Mouse (Mus musculus) liver, adult 2 months (tissue): ENCODE data around the gene Gna11. TPM values are rescaled to one million over a fixed set of nuclear protein-coding genes. Genes with fewer than 3 reads are reported as not detected.
A peak's percentile ranks its signal among the peaks of the same experiment; 100 is the strongest.

Experiments used
- DNase-seq: peaks from one replicate; pipeline ENCODE4 v3.0.0-alpha.2; 2011; ENCODE audit warnings: low read depth, low spot score; ENCODE audit errors: extremely low read depth
- H3K27ac ChIP-seq: fragments of 200-500 bp; replicated peaks from 2 replicates; pipeline ENCODE4 v1.5.1; 2012; ENCODE audit warnings: low read depth, mild to moderate bottlenecking, control low read depth, inconsistent platforms, low read length; ENCODE audit not compliant: insufficient read depth
- H3K27me3 ChIP-seq: fragments of 200-500 bp; 2 replicates; pipeline ENCODE4 v1.6.1; 2012; ENCODE audit warnings: mild to moderate bottlenecking, moderate library complexity, low read length, inconsistent platforms; ENCODE audit not compliant: control insufficient read depth, insufficient read depth
- H3K36me3 ChIP-seq: fragments of 200-500 bp; 2 replicates; pipeline ENCODE4 v1.6.1; 2012; ENCODE audit warnings: low read length, inconsistent platforms; ENCODE audit not compliant: control insufficient read depth, insufficient read depth
- H3K4me1 ChIP-seq: fragments of 200-500 bp; 2 replicates; pipeline ENCODE4 v1.6.1; 2011; ENCODE audit warnings: low read length; ENCODE audit not compliant: control insufficient read depth, insufficient read depth
- H3K4me3 ChIP-seq: fragments of 200-500 bp; 2 replicates; pipeline ENCODE4 v1.5.1; 2011; ENCODE audit warnings: low read depth, mild to moderate bottlenecking, control low read depth, low read length, moderate library complexity; ENCODE audit not compliant: insufficient read depth
- H3K79me2 ChIP-seq: fragments of 200-500 bp; 2 replicates; pipeline ENCODE4 v1.6.1; 2012; ENCODE audit warnings: inconsistent platforms, mild to moderate bottlenecking, low read length, moderate library complexity; ENCODE audit not compliant: control insufficient read depth, insufficient read depth
- H3K9ac ChIP-seq: fragments of 200-500 bp; 2 replicates; pipeline ENCODE4 v1.6.1; 2012; ENCODE audit warnings: low read depth, mild to moderate bottlenecking, control low read depth, inconsistent platforms, low read length
- CTCF ChIP-seq: fragments of 200-500 bp; IDR thresholded peaks from 2 replicates; pipeline ENCODE4 v1.5.1; 2011; ENCODE audit warnings: low read depth, low read length, control low read depth
- POLR2A ChIP-seq: fragments of 200-500 bp; IDR thresholded peaks from 2 replicates; pipeline ENCODE4 v1.6.1; 2011; ENCODE audit warnings: low read length, control low read depth; ENCODE audit not compliant: insufficient read depth; ENCODE audit errors: extremely low read depth
- WGBS: fragments of 180-500 bp; shearing (Covaris S2); methylation state at CpG from one replicate; pipeline ENCODE4 v1.1.7; 2018; 5-methylcytosine and 5-hydroxymethylcytosine counted together
- polyA plus RNA-seq: library from polyadenylated mRNA; depleted of rRNA; stranded (reverse); fragments of >200 nt; gene quantifications from 2 replicates; pipeline ENCODE4 v1.2.3, GENCODE M21; 2012
- total RNA-seq: library from RNA; depleted of rRNA; stranded (reverse); fragments of >200 nt; gene quantifications from 2 replicates; pipeline ENCODE4 v1.2.3, GENCODE M21; 2014

Gna11 gene
- total and polyA plus RNA-seq, 2 experiments = 20.7 to 61.6 TPM

DNA sequence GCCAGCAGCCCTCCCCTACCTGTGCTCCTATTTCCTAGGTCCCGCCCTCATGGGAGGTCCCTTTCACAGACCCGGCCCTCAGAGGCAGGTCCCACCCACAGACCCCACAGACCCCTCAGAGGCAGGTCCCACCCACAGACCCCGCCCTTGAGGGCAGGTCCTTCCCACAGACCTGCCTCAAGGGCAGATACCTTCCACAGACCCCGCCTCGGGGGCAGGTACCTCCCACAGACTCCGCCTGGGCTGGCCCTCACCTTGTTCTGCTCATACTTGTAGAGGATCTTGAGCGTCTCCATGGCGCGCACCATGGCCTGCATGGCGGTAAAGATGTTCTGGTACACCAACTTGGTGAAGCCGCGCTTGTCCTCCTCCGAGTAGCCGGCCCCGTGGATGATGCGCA is 10.2 kb downstream of the Gna11 start:
- no peak overlapping the region for H3K4me3 ChIP-seq
- no peak overlapping the region for H3K9ac ChIP-seq
- no peaks in the 10 kb centered on the region for H3K27me3 ChIP-seq
- peaks cover 26% of the 10 kb centered on the region for H3K79me2 ChIP-seq
- TF ChIP-seq CTCF (no peak), POLR2A (no peak)
- no peak for DNase-seq
- H3K4me1 ChIP-seq = no peaks in the 10 kb centered on the region
- no peak overlapping the region for H3K27ac ChIP-seq
- 87% methylated on average over 16 of the region's 16 CpGs for WGBS
- H3K36me3 ChIP-seq = no peaks in the 10 kb centered on the region; the same call in 1 of the 2 replicates

DNA sequence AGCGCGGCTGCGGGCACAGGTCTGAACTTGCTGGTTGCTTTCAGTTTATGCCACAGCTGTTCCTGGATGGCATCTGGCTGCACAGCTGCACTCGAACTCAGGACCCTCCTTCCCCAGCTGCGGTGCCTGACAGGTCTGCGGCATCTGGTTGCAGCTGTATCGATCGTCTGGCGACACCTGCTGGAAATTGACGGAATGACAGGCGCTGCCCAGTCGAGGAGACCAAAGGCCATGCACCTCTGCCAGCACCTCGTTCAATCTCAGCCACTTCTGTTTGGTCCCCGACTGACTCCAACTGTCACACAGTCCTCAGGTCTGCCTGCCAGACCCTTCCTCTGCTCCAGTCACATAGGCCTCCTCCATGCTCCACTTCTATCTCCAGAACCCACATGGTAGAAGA is 18.2 kb downstream of the Gna11 start:
- Histone ChIP-seq H3K4me3 (no peak overlapping the region), H3K27ac (no peak overlapping the region), H3K27me3 (no peaks in the 10 kb centered on the region), H3K36me3 (no peaks in the 10 kb centered on the region; the same call in 1 of the 2 replicates), H3K4me1 (no peaks in the 10 kb centered on the region), H3K79me2 (no peaks in the 10 kb centered on the region), H3K9ac (no peak overlapping the region)
- 10% methylated on average over 14 of the region's 14 CpGs for WGBS
- TF ChIP-seq POLR2A (no peak), CTCF (peak; percentile 100)
- DNase-seq = peak; percentile 52

DNA sequence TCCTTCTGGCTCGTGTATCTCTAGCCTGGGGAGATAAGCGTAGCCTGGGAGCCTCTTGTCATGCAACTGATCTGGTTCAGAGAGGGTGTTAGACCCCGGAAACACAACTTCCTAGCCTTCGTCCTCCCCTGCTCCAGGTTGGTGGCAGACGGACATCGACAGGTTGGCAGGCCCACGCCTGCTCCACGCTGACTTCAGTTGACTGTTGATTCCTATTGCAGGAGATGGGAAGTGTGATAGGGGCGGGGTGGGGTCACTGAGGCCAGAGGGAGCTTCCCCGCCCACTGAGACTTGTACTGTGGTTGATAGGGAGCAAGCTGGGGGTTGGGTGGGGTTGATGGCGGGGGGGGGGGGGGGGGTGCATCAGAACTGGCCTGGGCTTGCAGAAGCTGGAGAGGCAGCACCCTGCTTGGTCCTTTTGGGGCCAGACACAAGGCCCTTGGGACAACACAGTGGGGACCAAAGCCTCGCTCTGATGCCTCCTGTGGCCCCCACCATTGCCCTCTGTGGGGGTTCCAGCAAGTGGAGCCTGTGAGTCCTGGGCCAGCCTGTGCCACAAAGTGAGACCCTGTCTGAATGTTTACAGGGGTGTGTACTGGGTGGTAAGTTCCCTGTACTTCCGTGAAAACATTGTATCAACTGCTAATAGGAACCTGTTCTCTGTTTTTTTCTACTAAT is 19.8 kb downstream of the Gna11 start:
- Histone ChIP-seq H3K27ac (no peak overlapping the region), H3K9ac (no peak overlapping the region), H3K36me3 (no peaks in the 10 kb centered on the region), H3K4me1 (no peaks in the 10 kb centered on the region), H3K4me3 (no peak overlapping the region), H3K79me2 (no peaks in the 10 kb centered on the region), H3K27me3 (no peaks in the 10 kb centered on the region)
- DNase-seq = no peak
- WGBS = 73% methylated on average over 12 of the region's 13 CpGs
- TF ChIP-seq POLR2A (no peak), CTCF (no peak)

- DNase-seq = peak; percentile 34
- no peaks in the 10 kb centered on the region for H3K4me1 ChIP-seq
- H3K27me3 ChIP-seq = no peaks in the 10 kb centered on the region
- peak within 1 kb of the TSS; percentile 41 for H3K9ac ChIP-seq
- H3K36me3 ChIP-seq = no peaks in the 10 kb centered on the region
- TF ChIP-seq CTCF = no peak
- no peak for TF ChIP-seq POLR2A
- peak within 1 kb of the TSS; percentile 22; the same call in 1 of the 2 replicates for H3K4me3 ChIP-seq
- H3K27ac ChIP-seq = peak within 1 kb of the TSS; percentile 49
- WGBS = 43% methylated on average over 9 of the region's 9 CpGs
- no peaks in the 10 kb centered on the region for H3K79me2 ChIP-seq
These were observed 20.9 kb downstream of the Gna11 start, which contains the start of gene Gna15 for GRCm38 (mm10) chr10:81524051-81524605. TSS of gene Gna15 (minus strand) at chr10:81524225.

- TF ChIP-seq POLR2A = no peak
- no peak for TF ChIP-seq CTCF
- Histone ChIP-seq H3K27ac (peak overlapping the region; percentile 49), H3K79me2 (no peaks in the 10 kb centered on the region), H3K36me3 (no peaks in the 10 kb centered on the region), H3K9ac (peak overlapping the region; percentile 41), H3K4me3 (peak overlapping the region; percentile 22; the same call in 1 of the 2 replicates), H3K27me3 (no peaks in the 10 kb centered on the region), H3K4me1 (no peaks in the 10 kb centered on the region)
- DNase-seq = no peak
- 36% methylated on average over 19 of the region's 19 CpGs for WGBS
These were observed 21.4 kb downstream of the Gna11 start for GRCm38 (mm10) chr10:81523570-81523969.

GRCm38 (mm10) chr10:81523142-81523541 is 21.8 kb downstream of the Gna11 start:
- TF ChIP-seq CTCF = no peak
- TF ChIP-seq POLR2A = no peak
- Histone ChIP-seq H3K27ac (no peak overlapping the region), H3K4me3 (no peak overlapping the region), H3K36me3 (no peaks in the 10 kb centered on the region), H3K27me3 (no peaks in the 10 kb centered on the region), H3K79me2 (no peaks in the 10 kb centered on the region), H3K4me1 (no peaks in the 10 kb centered on the region), H3K9ac (no peak overlapping the region)
- no peak for DNase-seq
- 68% methylated on average over 6 of the region's 6 CpGs for WGBS
